Mouse (Mus musculus) neural tube, embryonic 14.5 days (tissue): ENCODE data around the gene Pan3. TPM values are rescaled to one million over a fixed set of nuclear protein-coding genes. Genes with fewer than 3 reads are reported as not detected.
A peak's percentile ranks its signal among the peaks of the same experiment; 100 is the strongest.

ENCODE experiments used
- ATAC-seq: fragments of 200-750 bp; cut with Nextera tagmentation; 2 replicates; pipeline ENCODE4 v1.8.0; 2017; ENCODE audit warnings: low read depth, mild to moderate bottlenecking, moderate TSS enrichment, moderate library complexity
- H3K27ac ChIP-seq: fragments of 300-500 bp; sonication (generic); 2 replicates; pipeline ENCODE4 v1.5.1; 2014; ENCODE audit warnings: low read depth, mild to moderate bottlenecking, control low read depth, low read length, moderate library complexity, mixed read lengths
- H3K27me3 ChIP-seq: fragments of 300-500 bp; sonication (generic); 2 replicates; pipeline ENCODE4 v1.6.1; 2014; ENCODE audit warnings: low read length; ENCODE audit not compliant: control insufficient read depth, insufficient read depth
- H3K36me3 ChIP-seq: fragments of 300-500 bp; sonication (generic); 2 replicates; pipeline ENCODE4 v1.6.1; 2014; ENCODE audit warnings: low read length, mixed read lengths; ENCODE audit not compliant: control insufficient read depth, insufficient read depth
- H3K4me1 ChIP-seq: fragments of 300-500 bp; sonication (generic); 2 replicates; pipeline ENCODE4 v1.6.1; 2014; ENCODE audit warnings: low read length; ENCODE audit not compliant: control insufficient read depth, insufficient read depth
- H3K4me2 ChIP-seq: fragments of 300-500 bp; sonication (generic); 2 replicates; pipeline ENCODE4 v1.6.1; 2014; ENCODE audit warnings: mild to moderate bottlenecking, low read depth, low read length, control low read depth
- H3K4me3 ChIP-seq: fragments of 300-500 bp; sonication (generic); 2 replicates; pipeline ENCODE4 v1.5.1; 2014; ENCODE audit warnings: low read depth, low read length, control low read depth, mixed read lengths
- H3K9ac ChIP-seq: fragments of 300-500 bp; sonication (generic); replicated peaks from 2 replicates; pipeline ENCODE4 v1.6.1; 2014; ENCODE audit warnings: low read depth, mild to moderate bottlenecking, control low read depth, low read length, mixed read lengths
- H3K9me3 ChIP-seq: fragments of 300-500 bp; sonication (generic); 2 replicates; pipeline ENCODE4 v1.6.1; 2016; ENCODE audit warnings: low read length; ENCODE audit not compliant: control insufficient read depth
- WGBS: fragments of 180-500 bp; shearing (Covaris S2); extraction: QIAGEN DNeasy Blood & Tissue Kit; methylation state at CpG from one replicate; pipeline ENCODE4 v1.1.7; 2014; 5-methylcytosine and 5-hydroxymethylcytosine counted together
- polyA plus RNA-seq: library from polyadenylated mRNA; unstranded; fragments of >200 nt; fragmentation: Nextera tagmentation; extraction: Ambion mirVana; gene quantifications from 2 replicates; pipeline ENCODE4 v1.2.1, GENCODE M21; 2014

The Pan3 gene
- polyA plus RNA-seq, 1 experiment from 2014 or later: 62.8 TPM

DNA sequence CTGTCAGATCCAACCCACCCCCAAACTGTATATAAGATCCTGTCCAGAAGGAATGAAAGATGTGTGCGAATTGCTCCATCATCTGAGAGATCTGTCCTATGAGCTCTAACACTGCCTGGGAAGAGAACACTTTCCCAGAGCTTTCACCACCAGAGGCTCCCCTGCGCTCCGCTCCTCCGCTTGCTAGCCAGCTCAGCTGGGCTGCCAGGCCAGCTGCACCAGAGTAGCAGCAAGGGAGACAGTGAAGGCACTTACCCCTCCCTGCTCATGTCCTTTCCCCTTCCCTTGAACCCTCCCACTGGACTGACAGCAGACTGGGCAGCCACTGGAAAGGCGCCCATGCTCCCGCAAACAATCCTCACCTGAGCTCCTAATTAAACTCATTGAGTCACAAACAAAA, 6.3 kb upstream of the Pan3 start:
- H3K4me2 ChIP-seq: no peak overlapping the region
- no peak for ATAC-seq
- no peak overlapping the region for H3K4me3 ChIP-seq
- no peaks in the 10 kb centered on the region for H3K36me3 ChIP-seq
- H3K4me1 ChIP-seq: no peaks in the 10 kb centered on the region; the same call in 1 of the 2 replicates
- H3K9ac ChIP-seq: no peak overlapping the region
- H3K27ac ChIP-seq: no peak overlapping the region
- H3K9me3 ChIP-seq: no peaks in the 10 kb centered on the region
- 57% methylated on average over 6 of the region's 6 CpGs for WGBS
- no peaks in the 10 kb centered on the region for H3K27me3 ChIP-seq

DNA sequence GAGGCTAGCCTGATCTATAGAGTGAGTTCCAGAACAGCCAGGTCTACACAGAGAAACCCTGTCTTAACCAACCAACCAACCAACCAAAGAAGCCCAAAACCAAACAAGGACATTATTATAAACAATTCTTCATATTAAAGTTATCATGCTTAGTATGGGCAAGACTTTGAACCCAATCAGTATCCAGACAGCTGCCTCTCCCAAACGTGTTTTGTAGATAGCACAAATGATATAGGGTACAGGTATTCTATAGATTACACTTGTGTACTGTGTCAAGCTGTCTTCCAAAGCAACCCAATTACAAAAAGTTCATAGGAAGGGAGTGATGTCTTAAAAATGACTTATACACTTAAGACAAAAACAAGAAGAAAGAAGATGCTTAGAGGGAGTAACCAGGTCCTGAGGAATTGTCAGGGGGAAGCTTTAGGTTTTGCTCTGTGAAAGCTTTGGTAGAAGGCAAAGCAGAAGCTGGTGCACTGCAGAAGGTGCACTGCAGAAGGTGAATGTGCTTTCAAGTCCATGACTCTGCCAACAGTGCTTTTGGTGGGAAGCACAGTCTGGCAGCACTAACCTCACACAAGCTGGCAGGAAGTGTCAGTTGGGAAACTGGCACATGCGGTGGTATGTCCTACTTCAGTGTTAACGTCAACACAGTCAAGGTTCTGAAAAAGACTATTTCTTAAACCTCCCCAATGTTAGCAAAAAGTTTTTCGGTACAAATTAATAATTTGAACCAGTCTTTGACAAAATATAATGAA, 3.7 kb upstream of the Pan3 start:
- no peak overlapping the region for H3K4me3 ChIP-seq
- H3K9ac ChIP-seq: no peak overlapping the region
- H3K27me3 ChIP-seq: peaks cover 2% of the 10 kb centered on the region; the same call in 1 of the 2 replicates
- no peak overlapping the region for H3K4me2 ChIP-seq
- H3K4me1 ChIP-seq: peaks cover 7% of the 10 kb centered on the region
- H3K36me3 ChIP-seq: no peaks in the 10 kb centered on the region
- 83% methylated on average over 4 of the region's 4 CpGs for WGBS
- no peak for ATAC-seq
- no peaks in the 10 kb centered on the region for H3K9me3 ChIP-seq
- H3K27ac ChIP-seq: no peak overlapping the region

DNA sequence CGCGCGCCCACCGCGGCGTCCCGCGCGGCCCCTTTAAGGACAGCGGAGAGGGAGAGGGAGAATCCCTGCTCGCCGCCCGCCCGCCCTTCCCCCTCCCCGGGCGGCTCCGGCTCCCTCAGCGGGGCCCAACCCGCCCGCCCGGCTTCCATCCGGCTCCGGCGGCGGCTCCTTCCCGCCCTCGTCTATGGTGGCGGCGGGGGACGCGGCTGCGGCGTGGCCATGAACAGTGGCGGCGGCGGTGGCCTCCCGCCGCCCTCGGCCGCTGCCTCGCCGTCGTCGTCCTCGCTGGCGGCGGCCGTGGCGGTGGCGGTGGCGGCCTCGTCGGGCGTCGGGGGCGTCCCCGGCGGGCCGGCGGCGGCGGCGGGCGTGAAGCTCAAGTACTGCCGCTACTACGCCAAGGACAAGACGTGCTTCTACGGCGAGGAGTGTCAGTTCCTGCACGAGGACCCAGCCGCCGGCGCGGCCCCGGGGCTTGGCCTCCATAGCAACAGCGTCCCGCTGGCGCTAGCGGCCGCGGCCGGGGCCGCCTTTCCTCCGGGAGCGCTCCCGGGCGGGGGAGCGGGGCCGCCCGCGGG, 487 bp downstream of the Pan3 start:
- H3K4me2 ChIP-seq: peak overlapping the region; percentile 84
- peak; percentile 88 for ATAC-seq
- under 1% methylated on average over 46 of the region's 91 CpGs for WGBS

DNA sequence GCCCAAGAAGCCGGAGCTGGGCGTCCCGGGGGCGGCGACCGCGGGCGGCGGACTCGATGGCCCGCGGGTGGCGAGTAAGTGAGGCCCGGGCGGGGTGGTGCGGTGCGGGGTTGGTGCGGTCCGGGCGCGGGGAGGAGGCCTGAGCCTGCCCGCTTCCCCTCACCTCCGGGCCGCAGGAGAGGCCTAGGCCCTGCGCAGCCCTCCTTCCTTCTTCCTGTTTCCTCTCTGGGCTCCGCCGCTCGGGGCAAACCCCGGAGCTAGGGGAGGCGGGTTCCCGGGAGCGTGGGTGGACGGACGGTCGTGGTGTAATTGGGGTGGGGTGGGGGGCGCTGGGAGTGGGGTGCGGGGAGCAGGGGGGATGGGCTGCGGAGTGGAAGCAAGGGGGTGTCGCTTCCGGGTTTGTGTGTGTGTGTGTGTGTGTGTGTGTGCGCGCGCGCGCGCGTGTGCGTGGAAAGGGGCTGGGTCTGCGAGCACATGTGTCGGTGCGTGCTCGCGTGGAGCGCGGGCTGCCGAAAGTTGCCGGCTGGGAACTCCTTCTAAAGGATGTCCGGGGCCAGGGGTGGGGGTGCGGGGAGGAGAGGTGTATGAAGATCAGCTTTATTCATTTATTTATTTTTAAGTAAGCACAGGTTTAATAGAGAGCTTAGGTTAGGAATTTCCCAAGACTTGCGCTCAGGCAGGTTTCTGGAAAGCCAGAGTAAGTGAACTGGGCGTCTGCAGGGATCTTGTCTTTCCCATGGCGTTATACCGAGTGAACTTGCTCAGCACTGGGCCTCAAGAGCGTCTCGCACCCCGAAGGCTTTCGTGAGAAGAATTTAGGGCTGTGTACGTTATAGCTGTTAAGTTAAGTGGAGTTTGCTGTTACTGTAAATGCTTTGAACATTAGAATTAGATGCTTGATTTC, 1.2 kb downstream of the Pan3 start:
- Histone ChIP-seq H3K4me1 (peaks cover 27% of the 10 kb centered on the region), H3K27ac (peak overlapping the region; percentile 95), H3K9ac (peak overlapping the region; percentile 90), H3K9me3 (no peaks in the 10 kb centered on the region), H3K4me2 (peak overlapping the region; percentile 84), H3K27me3 (peaks cover 2% of the 10 kb centered on the region; the same call in 1 of the 2 replicates), H3K36me3 (no peaks in the 10 kb centered on the region), H3K4me3 (peak overlapping the region; percentile 98)
- under 1% methylated on average over 48 of the region's 68 CpGs for WGBS
- ATAC-seq: peak; percentile 68

More for the DNA sequence above, 487 bp downstream of the Pan3 start:
- Histone ChIP-seq H3K27me3 (peaks cover 2% of the 10 kb centered on the region; the same call in 1 of the 2 replicates), H3K9me3 (no peaks in the 10 kb centered on the region), H3K36me3 (no peaks in the 10 kb centered on the region), H3K4me3 (peak overlapping the region; percentile 98), H3K27ac (peak overlapping the region; percentile 95), H3K9ac (peak overlapping the region; percentile 90), H3K4me1 (peaks cover 27% of the 10 kb centered on the region)

DNA sequence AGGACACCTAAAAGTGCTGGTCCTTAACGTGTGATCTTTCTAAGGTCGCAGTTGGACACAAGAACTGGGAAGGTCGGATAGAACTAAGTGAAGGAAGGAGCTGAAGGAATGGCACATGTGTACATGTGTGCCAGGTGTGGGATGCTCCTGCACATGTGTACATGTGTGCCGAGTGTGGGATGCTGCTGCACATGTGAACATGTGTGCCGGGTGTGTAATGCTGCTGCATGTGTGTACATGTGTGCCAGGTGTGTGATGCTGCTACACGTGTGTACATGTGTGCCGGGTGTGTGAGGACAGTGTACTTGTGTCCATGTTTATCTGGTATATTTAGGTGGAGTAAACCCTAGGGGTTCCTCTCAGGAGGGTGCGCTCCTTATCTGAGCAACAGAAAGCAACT, 3.0 kb downstream of the Pan3 start:
- Histone ChIP-seq H3K9me3 (no peaks in the 10 kb centered on the region), H3K9ac (no peak overlapping the region), H3K27me3 (peaks cover 2% of the 10 kb centered on the region; the same call in 1 of the 2 replicates), H3K27ac (no peak overlapping the region), H3K4me3 (no peak overlapping the region), H3K36me3 (no peaks in the 10 kb centered on the region), H3K4me1 (peaks cover 31% of the 10 kb centered on the region), H3K4me2 (no peak overlapping the region)
- ATAC-seq: no peak
- 92% methylated on average over 8 of the region's 8 CpGs for WGBS

DNA sequence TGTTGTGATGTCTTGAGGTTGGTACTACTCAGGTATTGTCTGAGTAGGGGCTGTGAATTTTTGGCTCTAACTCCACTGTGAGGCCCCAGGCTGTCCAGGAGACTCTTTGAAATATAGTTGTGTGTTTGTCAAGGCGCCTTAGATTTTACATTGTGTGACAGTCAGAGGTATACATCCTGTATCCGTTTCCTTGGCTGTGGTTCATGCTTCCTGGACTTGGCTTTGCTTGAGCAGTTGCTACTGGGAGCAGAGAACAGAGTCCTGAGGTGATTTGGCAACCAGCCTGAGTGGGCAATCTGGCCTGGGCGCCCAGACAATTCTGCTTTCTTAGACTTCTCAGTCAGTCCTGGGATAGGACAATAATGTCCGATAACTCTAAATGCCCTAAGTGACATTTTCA, 5.3 kb downstream of the Pan3 start:
- H3K4me2 ChIP-seq: no peak overlapping the region; the same call in 1 of the 2 replicates
- no peak overlapping the region for H3K9ac ChIP-seq
- H3K4me1 ChIP-seq: peaks cover 24% of the 10 kb centered on the region
- H3K4me3 ChIP-seq: no peak overlapping the region
- H3K27ac ChIP-seq: no peak overlapping the region
- ATAC-seq: no peak
- no peaks in the 10 kb centered on the region for H3K36me3 ChIP-seq
- WGBS: 59% methylated on average over 4 of the region's 4 CpGs
- H3K9me3 ChIP-seq: no peaks in the 10 kb centered on the region
- H3K27me3 ChIP-seq: peaks cover 2% of the 10 kb centered on the region; the same call in 1 of the 2 replicates

DNA sequence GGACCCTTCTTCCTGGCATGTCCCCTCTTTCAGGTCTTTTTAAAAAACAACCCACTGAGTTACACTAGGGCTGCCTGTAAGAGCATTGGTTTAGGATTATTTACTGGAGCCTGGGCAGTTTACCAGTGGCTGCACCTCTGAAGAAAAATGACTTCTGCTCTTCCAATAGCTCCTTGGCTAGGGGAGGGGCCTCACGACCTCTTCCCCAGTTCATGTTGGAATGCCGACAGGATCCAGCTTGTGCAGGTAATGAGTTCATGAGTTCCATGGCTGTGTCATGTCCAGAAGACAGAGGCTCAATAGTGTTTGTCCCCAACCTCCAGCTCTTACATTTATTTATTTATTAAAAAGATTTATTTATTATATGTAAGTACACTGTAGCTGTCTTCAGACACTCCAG, 5.8 kb downstream of the Pan3 start:
- 72% methylated on average over 2 of the region's 2 CpGs for WGBS
- Histone ChIP-seq H3K4me2 (no peak overlapping the region; the same call in 1 of the 2 replicates), H3K36me3 (no peaks in the 10 kb centered on the region), H3K9ac (no peak overlapping the region), H3K4me1 (peaks cover 24% of the 10 kb centered on the region), H3K4me3 (no peak overlapping the region), H3K27me3 (peaks cover 1% of the 10 kb centered on the region; the same call in 1 of the 2 replicates), H3K9me3 (no peaks in the 10 kb centered on the region), H3K27ac (no peak overlapping the region)
- no peak for ATAC-seq

DNA sequence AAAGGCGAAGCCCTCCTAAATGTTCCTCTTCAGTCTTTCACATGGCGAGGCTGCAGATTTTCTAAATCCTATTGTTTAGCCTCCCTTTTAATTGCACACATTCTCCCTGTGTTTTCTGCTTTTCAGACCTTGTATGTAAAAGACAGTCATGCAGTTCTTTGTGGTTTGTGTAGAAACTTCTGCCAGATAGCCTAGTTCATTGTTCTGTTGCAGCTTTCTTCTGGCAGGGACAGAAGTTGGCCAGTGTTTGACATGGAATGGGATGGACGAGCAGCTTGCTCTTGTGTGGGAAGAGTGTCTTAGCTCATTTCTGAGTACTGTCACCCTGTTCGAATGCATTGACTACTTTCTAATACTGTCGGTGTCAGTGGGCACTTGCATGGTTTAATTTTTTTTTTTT, 6.5 kb downstream of the Pan3 start:
- Histone ChIP-seq H3K36me3 (no peaks in the 10 kb centered on the region), H3K9me3 (no peaks in the 10 kb centered on the region), H3K9ac (no peak overlapping the region), H3K4me2 (no peak overlapping the region), H3K27me3 (no peaks in the 10 kb centered on the region), H3K4me1 (peaks cover 24% of the 10 kb centered on the region), H3K27ac (no peak overlapping the region), H3K4me3 (no peak overlapping the region)
- 70% methylated on average over 5 of the region's 5 CpGs for WGBS
- no peak for ATAC-seq
